Mouse (Mus musculus) hindbrain, embryonic 13.5 days (tissue): ENCODE measurements around the gene Dalrd3. TPM values are rescaled to one million over a fixed set of nuclear protein-coding genes. Genes with fewer than 3 reads are reported as not detected.
"Not testable (repeated sequence)": the region's sequence is repeated elsewhere in the genome, so short reads cannot be mapped to it uniquely, and the experiment has no call there.

Experiments used
- ATAC-seq: fragments of 200-750 bp; cut with Nextera tagmentation; 2 replicates; pipeline ENCODE4 v1.8.0; 2017; ENCODE audit warnings: moderate TSS enrichment; ENCODE audit not compliant: low FRiP score
- H3K27ac ChIP-seq: fragments of 300-500 bp; sonication (generic); 2 replicates; pipeline ENCODE4 v1.5.1; 2015; ENCODE audit warnings: inconsistent platforms, mild to moderate bottlenecking, moderate library complexity
- H3K27me3 ChIP-seq: fragments of 300-500 bp; sonication (generic); 2 replicates; pipeline ENCODE4 v1.6.1; 2015; ENCODE audit warnings: mild to moderate bottlenecking, inconsistent platforms
- H3K36me3 ChIP-seq: fragments of 300-500 bp; sonication (generic); 2 replicates; pipeline ENCODE4 v1.6.1; 2015; ENCODE audit warnings: mild to moderate bottlenecking, inconsistent platforms
- H3K4me1 ChIP-seq: fragments of 300-500 bp; sonication (generic); replicated peaks from 2 replicates; pipeline ENCODE4 v1.6.1; 2015; ENCODE audit warnings: inconsistent platforms
- H3K4me2 ChIP-seq: fragments of 300-500 bp; sonication (generic); 2 replicates; pipeline ENCODE4 v1.6.1; 2015; ENCODE audit warnings: inconsistent platforms, mild to moderate bottlenecking, moderate library complexity
- H3K4me3 ChIP-seq: fragments of 300-500 bp; sonication (generic); 2 replicates; pipeline ENCODE4 v1.5.1; 2015; ENCODE audit warnings: mild to moderate bottlenecking, inconsistent platforms
- H3K9ac ChIP-seq: fragments of 300-500 bp; sonication (generic); 2 replicates; pipeline ENCODE4 v1.6.1; 2015; ENCODE audit warnings: mild to moderate bottlenecking, inconsistent platforms
- H3K9me3 ChIP-seq: fragments of 300-500 bp; sonication (generic); 2 replicates; pipeline ENCODE4 v1.6.1; 2016; ENCODE audit warnings: inconsistent platforms
- WGBS: fragments of 180-500 bp; shearing (Covaris S2); methylation state at CpG from one replicate; pipeline ENCODE4 v1.1.7; 2015; 5-methylcytosine and 5-hydroxymethylcytosine counted together
- microRNA counts: library from miRNA; unstranded; fragments of <30 nt; microRNA quantifications from one replicate; lab custom pipeline; 2016
- microRNA-seq: library from miRNA; unstranded; fragments of <30 nt; microRNA quantifications from one replicate; pipeline ENCODE4, GENCODE M21; 2016
- polyA plus RNA-seq: library from polyadenylated mRNA; unstranded; fragments of >200 nt; fragmentation: Nextera tagmentation; extraction: Ambion mirVana; gene quantifications from 2 replicates; pipeline ENCODE4 v1.2.1, GENCODE M21; 2015

Gene Dalrd3
- polyA plus RNA-seq, 1 experiment from 2014 or later = 285 TPM

DNA sequence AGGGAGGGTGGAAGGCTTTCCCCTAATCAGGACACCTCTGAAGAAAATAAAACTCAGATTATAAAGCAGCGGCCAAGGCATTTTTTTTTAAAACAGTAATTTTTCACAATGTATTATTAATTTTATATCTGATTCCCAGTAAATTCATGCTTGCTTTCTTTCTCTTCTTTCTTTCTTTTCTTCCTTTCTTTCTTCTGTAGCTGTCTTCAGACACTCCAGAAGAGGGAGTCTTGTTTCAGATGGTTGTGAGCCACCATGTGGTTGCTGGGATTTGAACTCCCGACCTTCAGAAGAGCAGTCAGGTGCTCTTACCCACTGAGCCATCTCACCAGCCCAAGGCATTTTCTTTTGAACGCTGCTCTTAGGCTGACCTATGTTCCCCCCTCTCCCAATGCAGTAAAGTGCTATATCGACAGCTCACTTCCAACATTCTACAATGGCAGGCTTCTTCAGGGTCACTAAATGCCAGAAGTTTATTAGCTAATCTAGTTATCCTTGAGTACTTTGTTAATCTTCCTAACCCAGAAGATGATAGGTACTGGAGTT lies 29.4 kb downstream of the Dalrd3 start:
- no peak overlapping the region for H3K27ac ChIP-seq
- H3K4me1 ChIP-seq = peaks cover 13% of the 10 kb centered on the region
- H3K36me3 ChIP-seq = peaks cover 23% of the 10 kb centered on the region
- ATAC-seq = no peak
- no peak overlapping the region for H3K9ac ChIP-seq
- H3K4me2 ChIP-seq = no peak overlapping the region
- no peaks in the 10 kb centered on the region for H3K27me3 ChIP-seq
- H3K4me3 ChIP-seq = no peak overlapping the region
- no peaks in the 10 kb centered on the region for H3K9me3 ChIP-seq
- WGBS = 84% methylated on average over 4 of the region's 4 CpGs

GRCm38 (mm10) chr9:108600011-108600410 lies 30.3 kb downstream of the Dalrd3 start:
- 73% methylated on average over 2 of the region's 2 CpGs for WGBS

GRCm38 (mm10) chr9:108601986-108602385 lies 32.3 kb downstream of the Dalrd3 start:
- no peak overlapping the region for H3K4me2 ChIP-seq
- H3K9ac ChIP-seq = no peak overlapping the region
- no peaks in the 10 kb centered on the region for H3K27me3 ChIP-seq
- no peak for ATAC-seq
- H3K27ac ChIP-seq = no peak overlapping the region
- peaks cover 1% of the 10 kb centered on the region for H3K4me1 ChIP-seq
- H3K9me3 ChIP-seq = no peaks in the 10 kb centered on the region
- WGBS = 83% methylated on average over 4 of the region's 4 CpGs
- no peak overlapping the region for H3K4me3 ChIP-seq
- H3K36me3 ChIP-seq = peaks cover 50% of the 10 kb centered on the region

More at GRCm38 (mm10) chr9:108600011-108600410, 30.3 kb downstream of the Dalrd3 start:
- no peak overlapping the region for H3K4me3 ChIP-seq
- H3K9me3 ChIP-seq = no peaks in the 10 kb centered on the region
- no peak overlapping the region for H3K9ac ChIP-seq
- no peak for ATAC-seq
- H3K36me3 ChIP-seq = peaks cover 32% of the 10 kb centered on the region
- no peak overlapping the region for H3K27ac ChIP-seq
- H3K27me3 ChIP-seq = no peaks in the 10 kb centered on the region
- no peak overlapping the region for H3K4me2 ChIP-seq
- H3K4me1 ChIP-seq = peaks cover 13% of the 10 kb centered on the region

- not testable (repeated sequence) for H3K27me3 ChIP-seq, H3K4me3 ChIP-seq, H3K9me3 ChIP-seq, H3K4me1 ChIP-seq, ATAC-seq, H3K4me2 ChIP-seq, H3K27ac ChIP-seq, H3K9ac ChIP-seq
- 92% methylated on average over 5 of the region's 5 CpGs for WGBS
- peaks cover 98% of the 10 kb centered on the region for H3K36me3 ChIP-seq
These were observed 38.2 kb downstream of the Dalrd3 start for GRCm38 (mm10) chr9:108607929-108608328.

DNA sequence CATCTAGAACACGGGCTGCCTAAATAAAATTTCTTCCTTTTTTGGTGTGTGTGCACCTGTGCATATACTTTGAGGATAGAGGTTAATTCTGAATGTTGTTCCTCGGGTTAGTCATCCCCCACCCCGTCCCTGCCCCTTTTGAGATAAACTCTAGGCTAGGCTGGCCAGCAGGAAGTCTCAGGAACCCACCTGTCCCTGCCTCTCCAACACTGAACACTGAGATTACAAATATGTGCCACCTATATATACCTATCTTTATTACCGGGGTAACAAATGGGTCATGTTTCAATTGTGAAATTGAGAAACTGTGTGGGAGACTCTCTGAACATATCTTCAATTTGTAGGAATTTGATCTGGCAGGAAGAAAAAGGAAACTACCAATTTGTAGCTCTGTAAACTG lies 39.2 kb downstream of the Dalrd3 start:
- Histone ChIP-seq H3K4me3 (no peak overlapping the region), H3K36me3 (peaks cover 98% of the 10 kb centered on the region), H3K4me2 (no peak overlapping the region), H3K27me3 (no peaks in the 10 kb centered on the region), H3K4me1 (no peaks in the 10 kb centered on the region), H3K27ac (no peak overlapping the region), H3K9me3 (no peaks in the 10 kb centered on the region), H3K9ac (no peak overlapping the region)
- WGBS = over 99% methylated on average over 4 of the region's 4 CpGs
- ATAC-seq = no peak

GRCm38 (mm10) chr9:108611488-108611887 lies 41.8 kb downstream of the Dalrd3 start:
- Histone ChIP-seq H3K4me2 (no peak overlapping the region), H3K9me3 (no peaks in the 10 kb centered on the region), H3K27ac (no peak overlapping the region), H3K27me3 (no peaks in the 10 kb centered on the region), H3K4me3 (no peak overlapping the region), H3K36me3 (peaks cover 92% of the 10 kb centered on the region), H3K4me1 (no peaks in the 10 kb centered on the region), H3K9ac (no peak overlapping the region)
- no peak for ATAC-seq
- WGBS = 95% methylated on average over 10 of the region's 10 CpGs

DNA sequence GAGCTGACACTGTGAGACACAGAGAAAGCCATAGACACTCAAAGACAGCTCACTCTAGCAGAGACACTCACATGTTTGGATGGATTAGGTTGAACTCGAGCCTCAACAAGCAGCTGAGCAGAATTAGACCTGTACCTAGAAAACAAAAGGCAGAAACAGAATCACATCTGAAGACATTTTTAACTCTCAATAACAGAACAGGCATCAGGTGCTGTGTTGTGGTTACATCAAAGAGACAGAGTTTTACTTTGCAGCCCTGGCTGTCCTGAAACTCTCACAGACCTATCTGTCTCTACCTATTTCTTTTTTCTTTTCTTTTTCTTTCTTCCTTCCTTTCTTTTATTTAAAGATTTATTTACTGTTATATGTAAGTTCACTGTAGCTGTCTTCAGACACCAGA lies 47.6 kb downstream of the Dalrd3 start:
- 85% methylated on average over 1 of the region's 1 CpGs for whole genome bisulfite sequencing
- no peak overlapping the region for H3K27ac ChIP-seq
- ATAC-seq = no peak
- peaks cover 74% of the 10 kb centered on the region for H3K36me3 ChIP-seq
- H3K9ac ChIP-seq = no peak overlapping the region
- no peak overlapping the region for H3K4me2 ChIP-seq
- H3K9me3 ChIP-seq = no peaks in the 10 kb centered on the region
- no peaks in the 10 kb centered on the region for H3K27me3 ChIP-seq
- no peaks in the 10 kb centered on the region for H3K4me1 ChIP-seq
- H3K4me3 ChIP-seq = no peak overlapping the region

MicroRNAs encoded within 50 kb of the gene (microRNA counts, 519-probe panel; counts per million panel counts)
- microRNA mmu-miR-191 (lab: Ali Mortazavi, UCI) (3,615 counts per million, percentile 49 among the panel's probes with 10 or more counts), microRNA mmu-miR-425 (lab: Ali Mortazavi, UCI) (3,171 counts per million, percentile 38 among the panel's probes with 10 or more counts)

Small RNA genes lying within 50 kb of the gene (microRNA-seq; reads per million reads assigned to microRNA genes)
- gene Gm24083 = not detected
- gene Mir191 = not detected
- gene Mir425 = 1,062 reads per million, percentile 78 among the genes with 10 or more reads in this experiment

Other genes starting within 250 kb of the Dalrd3 start
- gene Gpx1, start 231.0 kb upstream of the Dalrd3 start, polyA plus RNA-seq = 503 and 518 TPM in 2 replicates
- gene Usp4, start 222.0 kb upstream of the Dalrd3 start, polyA plus RNA-seq = 125 and 141 TPM in 2 replicates
- 1.7 and 2.3 TPM in 2 replicates for gene 1700102P08Rik, start 177.1 kb upstream of the Dalrd3 start, polyA plus RNA-seq
- gene Ccdc36, start 141.4 kb upstream of the Dalrd3 start, polyA plus RNA-seq = 1.0 and 1.2 TPM in 2 replicates
- gene BC048562, start 133.4 kb upstream of the Dalrd3 start, polyA plus RNA-seq = not detected in 2 replicates
- gene Ccdc71, start 109.4 kb upstream of the Dalrd3 start, polyA plus RNA-seq = 58.0 and 59.4 TPM in 2 replicates
- 66.4 and 69.1 TPM in 2 replicates for gene Klhdc8b, start 108.3 kb upstream of the Dalrd3 start, polyA plus RNA-seq
- 20.9 and 21.6 TPM in 2 replicates for gene Lamb2, start 90.2 kb upstream of the Dalrd3 start, polyA plus RNA-seq
- 71.9 and 74.1 TPM in 2 replicates for gene Usp19, start 79.3 kb upstream of the Dalrd3 start, polyA plus RNA-seq
- 71.5 and 77.8 TPM in 2 replicates for gene Qars, start 62.2 kb upstream of the Dalrd3 start, polyA plus RNA-seq
- 131 and 140 TPM in 2 replicates for gene Qrich1, start 53.1 kb upstream of the Dalrd3 start, polyA plus RNA-seq
- 104 and 111 TPM in 2 replicates for gene Impdh2, start 9.6 kb upstream of the Dalrd3 start, polyA plus RNA-seq
- gene Ndufaf3, start 2.5 kb upstream of the Dalrd3 start, polyA plus RNA-seq = 74.0 and 82.1 TPM in 2 replicates
- 280 and 317 TPM in 2 replicates for gene Wdr6, start 8.9 kb downstream of the Dalrd3 start, polyA plus RNA-seq
- gene P4htm, start 27.8 kb downstream of the Dalrd3 start, polyA plus RNA-seq = 25.6 and 31.4 TPM in 2 replicates
- gene Arih2, start 79.5 kb downstream of the Dalrd3 start, polyA plus RNA-seq = 47.3 and 52.9 TPM in 2 replicates
- 45.0 and 45.5 TPM in 2 replicates for gene Slc25a20, start 92.2 kb downstream of the Dalrd3 start, polyA plus RNA-seq
- gene Prkar2a, start 119.4 kb downstream of the Dalrd3 start, polyA plus RNA-seq = 50.1 and 51.9 TPM in 2 replicates
- 222 and 228 TPM in 2 replicates for gene Ip6k2, start 213.9 kb downstream of the Dalrd3 start, polyA plus RNA-seq
- 25.9 and 30.7 TPM in 2 replicates for gene Nckipsd, start 238.5 kb downstream of the Dalrd3 start, polyA plus RNA-seq